Mouse (Mus musculus): Measurements from ENCODE around the gene Kif1bp. TPM values are rescaled to one million over a fixed set of nuclear protein-coding genes. Genes with fewer than 3 reads are reported as not detected.

Kif1bp gene
- polyA plus RNA-seq, 1 experiment from 2014 or later = 41.5 TPM

GRCm38 (mm10) chr10:62570126-62570871 is 8.0 kb downstream of the Kif1bp start:
- Histone ChIP-seq H3K4me1 (ENCODE audit: control insufficient read depth, insufficient read depth, low read length) (no peaks in the 10 kb centered on the region), H3K9me3 (ENCODE audit: control insufficient read depth, low read length) (no peaks in the 10 kb centered on the region), H3K36me3 (ENCODE audit: control insufficient read depth, insufficient read depth, low read length) (peaks cover 78% of the 10 kb centered on the region), H3K4me2 (replicated peaks; ENCODE audit: low read depth, low read length) (no peak overlapping the region), H3K9ac (ENCODE audit: low read depth, low read length) (no peak overlapping the region), H3K4me3 (ENCODE audit: low read length) (no peak overlapping the region), H3K27ac (ENCODE audit: low read depth, low read length) (no peak overlapping the region), H3K27me3 (ENCODE audit: control insufficient read depth, insufficient read depth, low read length) (no peaks in the 10 kb centered on the region)
- no peak for ATAC-seq (ENCODE audit: low FRiP score, low TSS enrichment)
- 94% methylated on average over 7 of the region's 7 CpGs for WGBS

- no peaks in the 10 kb centered on the region for H3K27me3 ChIP-seq (ENCODE audit: control insufficient read depth, insufficient read depth, low read length)
- H3K4me3 ChIP-seq (ENCODE audit: low read length) = no peak overlapping the region
- H3K36me3 ChIP-seq (ENCODE audit: control insufficient read depth, insufficient read depth, low read length) = peaks cover 75% of the 10 kb centered on the region
- no peaks in the 10 kb centered on the region for H3K4me1 ChIP-seq (ENCODE audit: control insufficient read depth, insufficient read depth, low read length)
- WGBS = 92% methylated on average over 4 of the region's 4 CpGs
- no peak overlapping the region for H3K9ac ChIP-seq (ENCODE audit: low read depth, low read length)
- no peak overlapping the region for H3K4me2 ChIP-seq (replicated peaks; ENCODE audit: low read depth, low read length)
- H3K27ac ChIP-seq (ENCODE audit: low read depth, low read length) = no peak overlapping the region
- no peaks in the 10 kb centered on the region for H3K9me3 ChIP-seq (ENCODE audit: control insufficient read depth, low read length)
- no peak for ATAC-seq (ENCODE audit: low FRiP score, low TSS enrichment)
Measured at GRCm38 (mm10) chr10:62568861-62569260, 9.4 kb downstream of the Kif1bp start.

- no peak overlapping the region for H3K27ac ChIP-seq (ENCODE audit: low read depth, low read length)
- H3K36me3 ChIP-seq (ENCODE audit: control insufficient read depth, insufficient read depth, low read length) = peaks cover 52% of the 10 kb centered on the region
- 87% methylated on average over 1 of the region's 1 CpGs for WGBS
- no peaks in the 10 kb centered on the region for H3K27me3 ChIP-seq (ENCODE audit: control insufficient read depth, insufficient read depth, low read length)
- no peak overlapping the region for H3K4me3 ChIP-seq (ENCODE audit: low read length)
- no peak overlapping the region for H3K9ac ChIP-seq (ENCODE audit: low read depth, low read length)
- ATAC-seq (ENCODE audit: low FRiP score, low TSS enrichment) = no peak
- no peaks in the 10 kb centered on the region for H3K4me1 ChIP-seq (ENCODE audit: control insufficient read depth, insufficient read depth, low read length)
- no peak overlapping the region for H3K4me2 ChIP-seq (replicated peaks; ENCODE audit: low read depth, low read length)
- H3K9me3 ChIP-seq (ENCODE audit: control insufficient read depth, low read length) = no peaks in the 10 kb centered on the region
Measured at GRCm38 (mm10) chr10:62557736-62558135, 20.5 kb downstream of the Kif1bp start.

- H3K4me1 ChIP-seq (ENCODE audit: control insufficient read depth, insufficient read depth, low read length) = no peaks in the 10 kb centered on the region
- WGBS = 88% methylated on average over 6 of the region's 6 CpGs
Measured at GRCm38 (mm10) chr10:62556558-62556901, 21.7 kb downstream of the Kif1bp start.

GRCm38 (mm10) chr10:62555705-62556557 is 22.3 kb downstream of the Kif1bp start:
- H3K9me3 ChIP-seq (ENCODE audit: control insufficient read depth, low read length) = no peaks in the 10 kb centered on the region
- H3K36me3 ChIP-seq (ENCODE audit: control insufficient read depth, insufficient read depth, low read length) = peaks cover 36% of the 10 kb centered on the region
- H3K4me3 ChIP-seq (ENCODE audit: low read length) = no peak overlapping the region
- no peak overlapping the region for H3K27ac ChIP-seq (ENCODE audit: low read depth, low read length)
- WGBS = 74% methylated on average over 11 of the region's 11 CpGs
- H3K27me3 ChIP-seq (ENCODE audit: control insufficient read depth, insufficient read depth, low read length) = no peaks in the 10 kb centered on the region
- ATAC-seq (ENCODE audit: low FRiP score, low TSS enrichment) = no peak
- H3K4me2 ChIP-seq (replicated peaks; ENCODE audit: low read depth, low read length) = no peak overlapping the region
- H3K9ac ChIP-seq (ENCODE audit: low read depth, low read length) = no peak overlapping the region
- H3K4me1 ChIP-seq (ENCODE audit: control insufficient read depth, insufficient read depth, low read length) = no peaks in the 10 kb centered on the region

More at GRCm38 (mm10) chr10:62556558-62556901, 21.7 kb downstream of the Kif1bp start:
- Histone ChIP-seq H3K4me3 (ENCODE audit: low read length) (no peak overlapping the region), H3K9ac (ENCODE audit: low read depth, low read length) (no peak overlapping the region), H3K27me3 (ENCODE audit: control insufficient read depth, insufficient read depth, low read length) (no peaks in the 10 kb centered on the region), H3K9me3 (ENCODE audit: control insufficient read depth, low read length) (no peaks in the 10 kb centered on the region), H3K27ac (ENCODE audit: low read depth, low read length) (no peak overlapping the region), H3K4me2 (replicated peaks; ENCODE audit: low read depth, low read length) (no peak overlapping the region), H3K36me3 (ENCODE audit: control insufficient read depth, insufficient read depth, low read length) (peaks cover 40% of the 10 kb centered on the region)
- no peak for ATAC-seq (ENCODE audit: low FRiP score, low TSS enrichment)

- WGBS = 71% methylated on average over 12 of the region's 12 CpGs
- no peaks in the 10 kb centered on the region for H3K9me3 ChIP-seq (ENCODE audit: control insufficient read depth, low read length)
- H3K27me3 ChIP-seq (ENCODE audit: control insufficient read depth, insufficient read depth, low read length) = no peaks in the 10 kb centered on the region
- no peaks in the 10 kb centered on the region for H3K4me1 ChIP-seq (ENCODE audit: control insufficient read depth, insufficient read depth, low read length)
- no peak for ATAC-seq (ENCODE audit: low FRiP score, low TSS enrichment)
- H3K27ac ChIP-seq (ENCODE audit: low read depth, low read length) = no peak overlapping the region
- no peak overlapping the region for H3K9ac ChIP-seq (ENCODE audit: low read depth, low read length)
- peaks cover 13% of the 10 kb centered on the region; the same call in 1 of the 2 replicates for H3K36me3 ChIP-seq (ENCODE audit: control insufficient read depth, insufficient read depth, low read length)
- H3K4me2 ChIP-seq (replicated peaks; ENCODE audit: low read depth, low read length) = no peak overlapping the region
- no peak overlapping the region for H3K4me3 ChIP-seq (ENCODE audit: low read length)
Measured at GRCm38 (mm10) chr10:62553611-62554091, 24.6 kb downstream of the Kif1bp start.

GRCm38 (mm10) chr10:62550787-62551300 is 27.4 kb downstream of the Kif1bp start:
- Histone ChIP-seq H3K4me3 (ENCODE audit: low read length) (no peak overlapping the region), H3K4me2 (replicated peaks; ENCODE audit: low read depth, low read length) (no peak overlapping the region), H3K27me3 (ENCODE audit: control insufficient read depth, insufficient read depth, low read length) (no peaks in the 10 kb centered on the region), H3K36me3 (ENCODE audit: control insufficient read depth, insufficient read depth, low read length) (no peaks in the 10 kb centered on the region), H3K9ac (ENCODE audit: low read depth, low read length) (no peak overlapping the region), H3K9me3 (ENCODE audit: control insufficient read depth, low read length) (no peaks in the 10 kb centered on the region), H3K4me1 (ENCODE audit: control insufficient read depth, insufficient read depth, low read length) (no peaks in the 10 kb centered on the region), H3K27ac (ENCODE audit: low read depth, low read length) (no peak overlapping the region)
- WGBS = 58% methylated on average over 7 of the region's 7 CpGs
- ATAC-seq (ENCODE audit: low FRiP score, low TSS enrichment) = no peak

GRCm38 (mm10) chr10:62549523-62550166 is 28.6 kb downstream of the Kif1bp start:
- Histone ChIP-seq H3K27me3 (ENCODE audit: control insufficient read depth, insufficient read depth, low read length) (no peaks in the 10 kb centered on the region), H3K4me1 (ENCODE audit: control insufficient read depth, insufficient read depth, low read length) (no peaks in the 10 kb centered on the region), H3K9me3 (ENCODE audit: control insufficient read depth, low read length) (no peaks in the 10 kb centered on the region), H3K4me2 (replicated peaks; ENCODE audit: low read depth, low read length) (no peak overlapping the region), H3K36me3 (ENCODE audit: control insufficient read depth, insufficient read depth, low read length) (no peaks in the 10 kb centered on the region), H3K4me3 (ENCODE audit: low read length) (no peak overlapping the region), H3K9ac (ENCODE audit: low read depth, low read length) (no peak overlapping the region), H3K27ac (ENCODE audit: low read depth, low read length) (no peak overlapping the region)
- 0 out of 2 replicates have a peak, but pooled peaks have one; percentile 22 for ATAC-seq (ENCODE audit: low FRiP score, low TSS enrichment)
- WGBS = 33% methylated on average over 13 of the region's 16 CpGs
